Mouse (Mus musculus) leukemia stem cell, adult 10-12 weeks (primary cell): ENCODE data around the gene Gripap1. TPM values are rescaled to one million over a fixed set of nuclear protein-coding genes. Genes with fewer than 3 reads are reported as not detected.

Source experiments
- polyA plus RNA-seq: library from polyadenylated mRNA; stranded (reverse); fragments of >175 nt; gene quantifications from 2 replicates; pipeline ENCODE4 v1.2.3, GENCODE M21; 2012; ENCODE audit warnings: low replicate concordance

The Gripap1 gene
- polyA plus RNA-seq: 24.0 and 30.6 TPM in 2 replicates

DNA sequence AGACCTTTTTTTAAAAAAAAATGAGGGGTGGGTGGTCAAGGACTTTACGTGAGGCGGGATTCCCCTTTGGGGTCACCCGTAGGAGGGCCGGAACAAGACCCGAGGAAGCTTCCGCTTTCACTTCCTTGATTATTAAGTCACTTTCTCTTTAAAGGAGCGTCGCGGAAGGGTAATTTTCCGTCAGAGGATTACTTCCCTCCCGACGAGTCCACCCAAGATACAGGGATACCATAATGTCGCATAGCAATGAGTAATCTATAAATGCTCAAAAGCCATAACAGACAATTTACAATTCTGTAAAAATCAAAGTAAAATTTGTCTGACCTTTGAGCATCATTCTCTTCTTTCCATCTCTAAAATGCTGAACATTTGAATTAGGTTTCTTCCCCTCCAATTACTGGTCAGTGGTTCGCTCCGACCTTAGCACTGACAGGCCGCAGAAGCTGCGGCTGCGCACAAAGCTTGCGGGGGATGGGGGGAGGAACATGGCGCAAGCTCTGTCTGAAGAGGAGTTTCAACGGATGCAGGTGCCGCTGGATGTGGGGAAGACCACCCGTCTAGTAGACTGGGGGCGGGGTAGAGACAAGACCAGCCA is at the start of gene Gripap1:
Gene Gripap1, plus strand, starts transcription at position 224 of the 595 bp plus-strand sequence.

DNA sequence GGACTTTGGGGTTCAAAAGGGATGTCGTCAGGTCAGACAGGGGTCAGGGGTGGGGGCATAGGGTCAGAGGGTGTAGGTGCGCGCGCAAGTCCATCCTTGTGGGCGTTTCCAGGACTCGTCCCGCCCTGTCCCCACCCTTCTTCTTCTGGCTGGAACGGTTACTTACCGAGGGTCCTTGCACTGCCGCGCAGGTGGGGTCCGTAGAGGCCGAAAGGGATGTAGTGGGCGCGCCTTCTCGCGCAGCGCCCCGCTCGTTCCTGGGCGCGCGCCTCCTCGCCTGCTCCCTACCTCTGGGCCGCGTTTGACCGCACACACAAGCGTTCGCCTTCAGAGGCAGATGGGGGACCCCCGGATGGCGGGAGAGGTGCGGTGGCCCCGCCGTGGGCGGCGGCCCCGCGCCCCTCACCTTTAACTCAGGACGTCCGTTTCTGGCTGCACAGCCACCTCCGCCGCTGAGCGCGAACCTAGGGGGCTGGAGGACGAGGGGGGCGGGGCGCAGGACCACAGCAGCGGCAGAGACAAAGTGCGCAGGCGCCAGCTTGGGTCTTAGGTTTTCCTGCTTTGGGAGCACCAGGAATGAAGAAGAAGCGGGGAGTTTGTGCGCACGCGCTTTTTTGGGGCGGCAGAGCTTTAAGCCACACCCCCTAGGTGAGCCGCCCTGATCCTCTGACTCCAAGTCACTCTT is 39.0 kb upstream of the Gripap1 start, which contains the start of gene Ccdc120:
Gene Ccdc120, minus strand, starts transcription at position 474 of the 685 bp plus-strand sequence.

DNA sequence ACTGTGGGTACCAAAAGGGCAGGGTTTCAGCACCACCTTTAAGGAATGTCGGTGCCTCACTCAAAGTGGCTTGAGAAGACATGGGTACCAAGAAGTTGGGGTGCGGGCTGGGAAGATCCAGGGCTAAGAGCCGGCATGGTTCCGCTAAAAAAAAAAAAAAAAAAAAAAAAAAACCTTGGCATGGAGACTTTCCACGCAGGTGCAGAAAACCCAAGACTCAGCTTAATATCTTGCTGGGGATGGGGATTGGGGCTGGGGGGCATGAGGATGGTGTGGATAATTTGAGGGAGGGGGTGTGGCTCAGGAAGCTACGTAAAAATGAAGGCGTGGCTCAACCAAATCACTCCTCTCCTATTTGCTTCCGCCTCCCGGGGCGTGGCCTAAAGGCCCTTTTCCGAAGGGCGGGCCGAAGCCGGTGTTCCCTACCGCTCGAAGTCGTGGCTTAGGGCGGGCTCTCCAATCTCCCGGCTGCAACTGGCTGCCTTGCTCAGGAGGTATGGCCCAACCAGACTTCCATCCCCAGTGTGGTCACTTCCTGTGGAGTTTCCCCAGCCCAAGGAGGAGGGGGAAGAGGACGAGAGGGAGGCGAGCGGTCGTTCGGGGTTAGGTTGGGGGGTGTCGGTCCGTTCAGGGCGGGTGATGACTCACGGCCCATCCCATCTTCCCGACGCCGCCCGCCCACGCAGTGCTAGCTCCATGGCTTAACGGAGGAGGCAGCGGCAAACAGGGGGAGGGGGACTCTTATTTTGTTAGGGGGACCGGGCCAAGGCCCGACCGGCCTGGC is 27.2 kb upstream of the Gripap1 start, which contains the start of gene Tfe3:
Gene Tfe3, plus strand, starts transcription at position 424 of the 784 bp plus-strand sequence.

DNA sequence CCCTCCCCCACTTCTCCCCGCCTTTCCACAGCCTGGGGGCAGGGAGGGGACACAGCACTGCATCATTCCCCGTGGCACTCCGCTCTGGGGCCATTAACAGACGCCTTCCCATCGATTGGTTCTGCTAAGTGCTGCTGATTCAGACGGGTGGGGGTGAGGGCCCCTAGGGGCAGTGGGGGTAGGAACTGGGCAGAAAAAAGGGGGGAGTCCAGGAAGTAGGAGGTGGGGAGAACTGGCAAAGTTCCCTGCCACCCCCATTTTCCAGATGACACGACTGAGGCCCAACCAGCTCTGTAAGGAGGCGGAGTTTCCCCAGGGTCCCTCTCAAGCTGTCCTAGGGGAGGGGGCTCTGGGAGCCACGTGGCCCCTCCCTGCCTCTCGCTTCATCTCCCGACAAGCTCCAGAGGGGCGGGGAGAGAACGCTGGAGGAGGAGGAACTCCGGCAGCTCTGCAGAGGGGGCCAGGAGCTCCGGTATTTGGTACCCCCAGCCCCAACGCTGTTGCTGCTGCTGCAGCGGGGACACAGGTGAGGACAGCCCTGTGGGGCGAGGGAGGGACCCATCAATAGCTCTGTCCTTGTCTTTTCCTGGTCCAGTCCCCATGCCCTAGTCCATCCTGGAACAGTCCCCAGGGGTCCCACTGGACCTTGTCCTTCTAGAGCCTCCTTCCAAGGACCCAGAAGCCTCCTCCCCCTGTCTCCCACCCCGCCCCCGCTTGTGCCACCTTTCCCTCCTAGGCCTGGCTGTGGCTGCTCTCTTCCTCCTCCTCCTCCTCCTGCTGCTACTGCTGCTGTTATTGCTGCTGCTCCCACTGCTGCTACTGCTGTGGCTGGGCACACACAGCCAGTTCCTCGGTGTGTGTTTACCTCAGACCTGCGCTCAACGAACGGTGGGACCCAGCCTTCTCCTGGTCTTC is 32.6 kb downstream of the Gripap1 start, which contains the start of gene Kcnd1:
Gene Kcnd1, plus strand, starts transcription at position 425 of the 915 bp plus-strand sequence.

GRCm38 (mm10) chrX:7841163-7842162 is 51.9 kb downstream of the Gripap1 start, which contains the start of gene Otud5:
Otud5 (plus strand) TSS chrX:7841364.

Other genes starting within 250 kb of the Gripap1 start
- 15.3 and 26.7 TPM in 2 replicates for gene Foxp3, start 216.1 kb upstream of the Gripap1 start, polyA plus RNA-seq
- gene Ppp1r3f, start 215.5 kb upstream of the Gripap1 start, polyA plus RNA-seq: 0.91 and 1.7 TPM in 2 replicates
- gene Ccdc22, start 184.2 kb upstream of the Gripap1 start, polyA plus RNA-seq: 25.1 and 54.6 TPM in 2 replicates
- 0.05 TPM in 1 of 2 replicates, not detected in the other for gene Cacna1f, start 182.7 kb upstream of the Gripap1 start, polyA plus RNA-seq
- 0.72 and 1.1 TPM in 2 replicates for gene Syp, start 151.3 kb upstream of the Gripap1 start, polyA plus RNA-seq
- gene Prickle3, start 132.5 kb upstream of the Gripap1 start, polyA plus RNA-seq: 10.3 and 16.1 TPM in 2 replicates
- 27.4 and 44.2 TPM in 2 replicates for gene Plp2, start 118.4 kb upstream of the Gripap1 start, polyA plus RNA-seq
- gene Magix, start 108.5 kb upstream of the Gripap1 start, polyA plus RNA-seq: not detected in 2 replicates
- 1.3 and 5.0 TPM in 2 replicates for gene Gpkow, start 92.6 kb upstream of the Gripap1 start, polyA plus RNA-seq
- 6.8 and 9.2 TPM in 2 replicates for gene Wdr45, start 75.4 kb upstream of the Gripap1 start, polyA plus RNA-seq
- gene Gm45208, start 67.5 kb upstream of the Gripap1 start, polyA plus RNA-seq: 2.4 and 4.0 TPM in 2 replicates
- 10.4 and 37.4 TPM in 2 replicates for gene Praf2, start 61.3 kb upstream of the Gripap1 start, polyA plus RNA-seq
- gene Ccdc120, start 38.9 kb upstream of the Gripap1 start, polyA plus RNA-seq: 6.0 and 7.0 TPM in 2 replicates
- gene Tfe3, start 27.2 kb upstream of the Gripap1 start, polyA plus RNA-seq: 27.7 and 78.0 TPM in 2 replicates
- gene Kcnd1, start 32.5 kb downstream of the Gripap1 start, polyA plus RNA-seq: 0.39 and 1.3 TPM in 2 replicates
- gene Otud5, start 51.6 kb downstream of the Gripap1 start, polyA plus RNA-seq: 121 and 187 TPM in 2 replicates
- gene Pim2, start 88.5 kb downstream of the Gripap1 start, polyA plus RNA-seq: 50.3 and 75.5 TPM in 2 replicates
- gene Slc35a2, start 94.3 kb downstream of the Gripap1 start, polyA plus RNA-seq: 54.3 and 118 TPM in 2 replicates
- 133 and 190 TPM in 2 replicates for gene Pqbp1, start 109.5 kb downstream of the Gripap1 start, polyA plus RNA-seq
- 52.3 and 170 TPM in 2 replicates for gene Timm17b, start 109.6 kb downstream of the Gripap1 start, polyA plus RNA-seq
- gene Gm10491, start 118.1 kb downstream of the Gripap1 start, polyA plus RNA-seq: not detected in 2 replicates
- gene Gm10490, start 119.8 kb downstream of the Gripap1 start, polyA plus RNA-seq: not detected in 2 replicates
- gene Pcsk1n, start 130.1 kb downstream of the Gripap1 start, polyA plus RNA-seq: 0.33 TPM in 1 of 2 replicates, not detected in the other
- not detected in 2 replicates for gene Eras, start 138.8 kb downstream of the Gripap1 start, polyA plus RNA-seq
- gene Hdac6, start 158.1 kb downstream of the Gripap1 start, polyA plus RNA-seq: 3.7 and 5.1 TPM in 2 replicates
- 77.8 and 320 TPM in 2 replicates for gene Gata1, start 188.3 kb downstream of the Gripap1 start, polyA plus RNA-seq
- not detected in 2 replicates for gene Glod5, start 228.7 kb downstream of the Gripap1 start, polyA plus RNA-seq